Mouse (Mus musculus): ENCODE results near the gene Mdc1.
A peak's percentile ranks its signal among the peaks of the same experiment; 100 is the strongest.

Gene Mdc1

DNA sequence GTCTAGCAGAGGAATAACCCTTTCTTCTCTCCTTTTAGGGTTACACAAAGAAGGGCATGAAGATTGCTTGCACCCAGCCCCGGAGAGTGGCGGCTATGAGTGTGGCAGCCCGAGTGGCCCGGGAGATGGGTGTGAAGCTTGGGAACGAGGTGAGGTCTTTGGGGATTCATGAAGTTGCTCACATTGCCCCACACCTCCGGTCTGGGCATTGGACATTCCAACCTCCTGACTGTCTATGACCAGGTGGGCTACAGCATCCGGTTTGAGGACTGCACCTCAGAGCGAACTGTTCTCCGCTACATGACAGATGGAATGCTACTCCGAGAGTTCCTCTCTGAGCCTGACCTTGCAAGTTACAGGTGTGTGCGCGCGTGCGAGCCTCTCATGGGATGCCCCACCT is 42.5 kb downstream of the Mdc1 start:
- no peak for DNase-seq (ENCODE audit: low spot score)

DNA sequence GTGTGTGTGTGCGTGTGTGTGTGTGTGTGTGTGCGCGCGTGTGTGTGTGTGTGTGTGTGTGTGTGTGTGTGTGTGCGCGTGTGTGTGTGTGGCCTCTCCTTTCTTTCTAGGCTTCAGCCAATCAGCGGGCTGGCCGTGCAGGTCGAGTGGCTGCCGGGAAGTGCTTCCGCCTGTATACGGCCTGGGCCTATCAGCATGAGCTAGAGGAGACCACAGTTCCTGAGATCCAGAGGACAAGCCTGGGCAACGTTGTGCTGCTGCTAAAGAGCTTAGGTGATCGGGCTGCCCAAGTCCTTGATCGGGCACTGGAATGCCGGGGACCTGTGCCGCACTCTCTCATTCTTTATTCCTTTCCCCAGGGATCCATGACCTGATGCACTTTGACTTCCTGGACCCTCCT is 46.4 kb downstream of the Mdc1 start:
- DNase-seq (ENCODE audit: low spot score), result no peak

DNA sequence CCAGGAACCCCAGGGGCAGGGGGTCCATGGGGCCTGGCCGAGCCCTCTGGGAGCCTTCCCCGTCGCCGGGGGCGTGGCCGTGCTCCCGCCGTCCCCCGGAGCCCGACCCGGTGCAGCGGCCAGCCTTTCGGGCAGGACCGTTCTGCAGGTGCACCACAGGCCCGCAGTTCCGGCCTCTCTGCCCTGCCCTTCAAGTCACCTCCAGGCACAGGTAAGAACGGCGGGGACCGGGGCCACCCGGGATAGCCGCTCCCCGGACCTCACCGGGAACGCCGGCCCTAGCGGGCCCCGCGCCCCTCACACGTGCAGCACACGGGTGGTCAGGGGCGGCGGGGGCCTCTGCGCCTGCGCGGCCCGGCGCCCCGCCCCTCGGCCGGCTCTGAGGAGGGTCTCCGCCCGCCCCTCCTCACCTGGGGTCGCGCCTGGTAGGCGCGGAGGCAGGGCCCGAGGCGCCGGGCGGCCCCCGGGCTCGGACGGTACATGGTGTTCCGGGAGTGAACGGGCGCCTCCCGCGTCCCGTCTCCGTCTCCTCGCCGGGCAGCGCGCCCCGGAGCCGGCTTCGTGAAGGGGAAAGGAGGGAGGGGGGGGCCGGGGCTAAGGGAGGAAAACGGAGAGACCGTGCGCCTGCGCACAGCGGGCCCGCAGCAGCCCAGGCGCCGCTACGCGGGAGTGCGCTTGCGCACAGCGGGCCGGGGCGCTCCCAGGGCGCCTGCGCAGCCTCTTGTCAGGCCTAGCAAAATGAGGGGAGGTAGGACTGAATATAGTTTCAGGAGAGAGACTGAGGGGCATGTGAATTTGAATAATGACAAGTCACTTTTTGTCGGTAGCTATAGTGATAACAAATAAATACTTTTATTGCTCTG is 55.7 kb downstream of the Mdc1 start, which contains the start of gene 2310061I04Rik:
Gene 2310061I04Rik (minus strand): TSS at position 651 of the 863 bp plus-strand sequence.
- peak; percentile 79 for DNase-seq (ENCODE audit: low spot score)

DNA sequence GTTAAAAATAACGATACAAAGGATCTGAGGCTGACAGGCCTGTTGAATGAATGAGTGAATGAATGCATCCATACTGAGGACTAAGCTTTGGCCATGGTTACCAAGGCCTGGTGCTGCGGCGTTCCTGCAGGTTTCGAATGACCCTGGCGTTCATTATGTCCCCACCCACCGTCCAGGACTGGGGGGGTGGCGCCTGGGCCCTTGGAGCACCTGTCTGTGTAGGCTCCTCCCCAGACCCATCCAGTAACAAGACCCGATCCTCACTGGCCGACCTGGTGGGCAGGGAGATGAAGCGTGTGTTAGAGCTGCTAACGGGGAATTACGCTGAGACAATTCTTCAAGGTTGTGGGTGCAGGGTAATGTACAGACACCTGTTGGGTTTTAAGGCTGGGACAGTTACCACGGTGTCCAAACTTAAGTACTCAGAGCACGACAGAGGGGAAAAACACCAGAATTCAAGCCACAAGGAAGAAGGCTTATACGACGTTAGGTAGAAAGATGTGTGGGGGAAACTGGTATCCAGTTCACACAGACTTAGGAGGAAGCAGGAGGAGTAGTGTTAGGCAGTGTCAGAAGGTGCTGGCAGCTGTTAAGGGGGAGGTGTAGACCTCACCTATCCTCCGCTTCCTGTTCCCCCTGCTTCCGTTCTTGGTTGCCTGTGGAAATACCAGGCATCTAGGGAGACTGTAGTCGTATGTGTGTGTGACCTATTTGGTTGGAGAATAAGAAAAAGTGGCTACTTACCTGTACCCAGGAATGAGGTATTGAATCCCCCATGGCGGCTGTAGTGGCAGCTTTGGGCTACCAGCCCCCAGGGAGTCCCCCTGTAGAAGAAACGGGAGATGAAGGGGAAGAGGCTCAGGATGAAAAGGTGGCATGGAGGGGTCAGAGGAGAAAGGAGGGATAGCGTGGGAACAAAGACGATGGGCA is 56.6 kb downstream of the Mdc1 start:
- DNase-seq (ENCODE audit: low spot score), result no peak

DNA sequence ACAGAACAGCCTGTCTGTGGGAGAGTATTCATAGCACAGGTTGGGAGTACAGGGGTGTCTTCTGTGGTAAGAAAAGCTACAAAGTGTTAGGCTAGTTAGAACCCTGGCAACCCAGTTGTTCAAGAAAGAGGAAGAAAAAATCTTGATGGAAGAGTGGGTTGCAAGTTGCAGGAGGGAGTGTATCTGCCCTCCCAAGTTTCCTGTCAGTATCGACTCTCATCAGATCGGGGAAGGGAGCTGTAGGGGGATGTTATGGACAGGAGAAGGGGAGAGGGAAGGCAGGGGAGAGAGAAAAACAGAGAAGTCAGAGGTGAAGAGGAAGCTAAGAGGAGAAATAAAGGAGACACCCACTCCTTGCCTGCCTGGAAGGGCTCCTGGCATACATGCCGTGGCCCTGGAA is 59.3 kb downstream of the Mdc1 start:
- no peak for DNase-seq (ENCODE audit: low spot score)

DNA sequence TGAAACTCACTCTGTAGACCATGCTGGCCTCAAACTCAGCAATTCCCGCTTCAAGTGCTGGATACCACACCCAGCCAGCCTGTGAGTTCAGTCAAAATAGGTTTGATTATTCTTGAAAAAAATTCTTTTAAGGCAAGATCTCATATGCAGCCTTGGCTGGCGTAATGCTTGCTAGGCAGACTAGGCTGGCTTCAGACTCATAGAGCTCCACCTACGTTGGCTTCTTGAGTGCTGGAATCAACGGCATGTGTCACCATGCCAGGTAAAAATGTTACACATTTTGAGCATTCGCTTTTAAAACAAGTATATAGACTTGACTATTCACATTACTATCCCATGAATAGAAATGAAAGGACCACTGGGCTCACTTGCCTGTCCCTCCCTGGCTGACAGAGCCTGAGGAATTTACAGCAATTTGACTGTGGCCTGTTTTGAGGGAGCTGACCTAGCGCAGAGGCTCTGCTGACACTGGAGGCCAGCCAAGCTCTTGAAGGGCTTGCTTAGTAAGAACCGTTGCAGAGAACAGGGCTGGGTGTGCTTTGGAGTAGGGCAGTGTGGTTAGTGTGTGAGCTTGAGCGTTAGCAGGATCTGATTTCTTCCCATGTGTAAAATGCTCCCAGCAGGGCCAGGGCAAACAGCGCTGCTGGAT is 62.2 kb downstream of the Mdc1 start:
- no peak for DNase-seq (ENCODE audit: low spot score)

DNA sequence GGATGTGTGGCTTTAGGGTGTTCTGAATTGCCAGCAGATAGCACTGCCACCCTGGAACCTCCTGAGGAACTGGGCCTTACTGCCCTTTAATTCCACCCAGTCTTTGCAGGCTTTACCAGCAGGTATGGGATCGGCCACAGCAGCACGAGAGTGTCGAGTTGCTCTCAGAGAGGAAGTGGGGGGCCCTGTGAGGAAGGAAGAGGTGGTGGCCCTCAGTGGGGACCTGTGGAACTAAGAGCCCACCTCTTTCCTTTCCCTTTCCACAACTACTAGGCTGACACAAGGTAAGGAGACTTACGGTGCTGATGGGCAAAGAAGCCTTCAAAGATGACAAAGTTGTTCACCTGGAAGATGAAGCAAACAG is 62.7 kb downstream of the Mdc1 start:
- no peak for DNase-seq (ENCODE audit: low spot score)

DNA sequence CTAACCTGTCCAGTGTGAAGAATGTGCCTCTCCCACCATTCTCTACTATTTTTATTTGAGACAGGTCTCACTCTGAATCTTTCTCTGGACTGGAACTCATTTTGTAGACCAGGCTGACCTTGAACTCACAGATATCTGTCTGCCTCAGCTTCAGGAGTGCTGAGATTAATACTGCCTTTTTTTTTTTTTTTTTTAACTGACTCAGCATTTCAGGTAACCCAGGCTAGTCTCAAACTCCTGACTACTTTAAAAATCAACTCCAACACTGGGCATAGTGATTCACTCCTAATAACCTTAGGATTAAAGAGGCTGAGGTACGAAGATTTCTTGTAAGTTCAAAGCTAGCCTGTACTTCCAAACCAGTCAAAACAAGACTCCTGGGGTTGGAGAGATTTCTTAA is 64.3 kb downstream of the Mdc1 start:
- DNase-seq (ENCODE audit: low spot score), result no peak

DNA sequence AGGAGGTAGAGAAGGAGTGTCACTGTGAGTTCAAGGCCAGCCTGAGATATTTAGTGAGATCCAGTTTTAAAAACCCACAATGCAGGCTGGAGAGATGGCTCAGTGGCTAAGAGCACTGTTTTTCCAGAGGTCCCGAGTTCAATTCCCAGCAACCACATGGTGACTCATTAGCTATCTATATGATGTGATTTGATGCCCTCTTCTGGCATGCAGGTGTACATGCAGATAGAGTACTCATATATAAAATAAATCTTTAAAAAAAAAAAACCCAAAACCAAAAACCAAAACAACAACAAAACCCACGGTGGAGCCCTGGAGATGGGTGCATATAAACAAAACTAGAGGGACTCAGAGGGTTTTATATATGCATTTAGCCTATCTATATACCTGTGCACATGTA is 66.3 kb downstream of the Mdc1 start:
- DNase-seq (ENCODE audit: low spot score), result no peak
